Mouse (Mus musculus) neural tube, embryonic 12.5 days (tissue): ENCODE measurements at regions not wholly inside any gene's neighbourhood (a gene's known extent, or its start where the extent isn't known, plus 50 kb on each side); places are given as distances from the start of the nearest gene placed in this dataset.

ENCODE experiments used
- ATAC-seq: fragments of 200-750 bp; cut with Nextera tagmentation; 2 replicates; pipeline ENCODE4 v1.8.0; 2017; ENCODE audit warnings: low read depth, mild to moderate bottlenecking, moderate TSS enrichment, moderate library complexity; ENCODE audit not compliant: low FRiP score
- H3K27ac ChIP-seq: fragments of 300-500 bp; sonication (generic); 2 replicates; pipeline ENCODE4 v1.5.1; 2016
- H3K27me3 ChIP-seq: fragments of 300-500 bp; sonication (generic); replicated peaks from 2 replicates; pipeline ENCODE4 v1.6.1; 2016; ENCODE audit warnings: mild to moderate bottlenecking
- H3K36me3 ChIP-seq: fragments of 300-500 bp; sonication (generic); 2 replicates; pipeline ENCODE4 v1.6.1; 2016; ENCODE audit warnings: mild to moderate bottlenecking
- H3K4me1 ChIP-seq: fragments of 300-500 bp; sonication (generic); 2 replicates; pipeline ENCODE4 v1.6.1; 2016
- H3K4me2 ChIP-seq: fragments of 300-500 bp; sonication (generic); replicated peaks from 2 replicates; pipeline ENCODE4 v1.6.1; 2016; ENCODE audit warnings: mild to moderate bottlenecking
- H3K4me3 ChIP-seq: fragments of 300-500 bp; sonication (generic); 2 replicates; pipeline ENCODE4 v1.5.1; 2016
- H3K9ac ChIP-seq: fragments of 300-500 bp; sonication (generic); 2 replicates; pipeline ENCODE4 v1.6.1; 2016; ENCODE audit warnings: mild to moderate bottlenecking
- H3K9me3 ChIP-seq: fragments of 300-500 bp; sonication (generic); 2 replicates; pipeline ENCODE4 v1.6.1; 2016; ENCODE audit warnings: mild to moderate bottlenecking
- WGBS: fragments of 180-500 bp; shearing (Covaris S2); methylation state at CpG from one replicate; pipeline ENCODE4 v1.1.7; 2016; 5-methylcytosine and 5-hydroxymethylcytosine counted together

- Histone ChIP-seq H3K27ac (no peak overlapping the region), H3K4me3 (no peak overlapping the region), H3K4me1 (no peaks in the 10 kb centered on the region), H3K36me3 (no peaks in the 10 kb centered on the region), H3K4me2 (no peak overlapping the region), H3K9me3 (no peaks in the 10 kb centered on the region), H3K27me3 (no peaks in the 10 kb centered on the region), H3K9ac (no peak overlapping the region)
- no peak for ATAC-seq
- WGBS, result 65% methylated on average over 5 of the region's 5 CpGs
Measured at GRCm38 (mm10) chr2:48519838-48520404, 294.0 kb upstream of the Acvr2a start.

- Histone ChIP-seq H3K4me3 (no peak overlapping the region), H3K9ac (no peak overlapping the region), H3K4me2 (no peak overlapping the region), H3K9me3 (no peaks in the 10 kb centered on the region), H3K36me3 (no peaks in the 10 kb centered on the region), H3K4me1 (no peaks in the 10 kb centered on the region), H3K27me3 (no peaks in the 10 kb centered on the region), H3K27ac (no peak overlapping the region)
- 60% methylated on average over 2 of the region's 2 CpGs for WGBS
- no peak for ATAC-seq
Measured at GRCm38 (mm10) chr2:48520535-48520971, 293.4 kb upstream of the Acvr2a start.

- Histone ChIP-seq H3K27ac (no peak overlapping the region), H3K9ac (no peak overlapping the region), H3K36me3 (no peaks in the 10 kb centered on the region), H3K4me3 (no peak overlapping the region), H3K27me3 (no peaks in the 10 kb centered on the region), H3K9me3 (no peaks in the 10 kb centered on the region), H3K4me1 (peaks cover 13% of the 10 kb centered on the region; the same call in 1 of the 2 replicates), H3K4me2 (no peak overlapping the region)
- WGBS, result 91% methylated on average over 2 of the region's 2 CpGs
- no peak for ATAC-seq
Measured at GRCm38 (mm10) chr2:48535453-48535852, 278.5 kb upstream of the Acvr2a start.

- Histone ChIP-seq H3K4me1 (peaks cover 13% of the 10 kb centered on the region; the same call in 1 of the 2 replicates), H3K27ac (no peak overlapping the region)
- 72% methylated on average over 4 of the region's 4 CpGs for WGBS
Measured at GRCm38 (mm10) chr2:48536930-48537329, 277.0 kb upstream of the Acvr2a start.

GRCm38 (mm10) chr2:48538668-48539341, 275.1 kb upstream of the Acvr2a start:
- Histone ChIP-seq H3K4me3 (peak overlapping the region; percentile 19), H3K4me1 (peaks cover 13% of the 10 kb centered on the region; the same call in 1 of the 2 replicates), H3K27me3 (no peaks in the 10 kb centered on the region), H3K36me3 (no peaks in the 10 kb centered on the region), H3K9ac (no peak overlapping the region), H3K27ac (0 out of 2 replicates have a peak overlapping the region, but pooled peaks have one; percentile 28), H3K9me3 (no peaks in the 10 kb centered on the region), H3K4me2 (peak overlapping the region; percentile 49)
- peak; percentile 92 for ATAC-seq
- 11% methylated on average over 13 of the region's 13 CpGs for WGBS

More at GRCm38 (mm10) chr2:48536930-48537329, 277.0 kb upstream of the Acvr2a start:
- Histone ChIP-seq H3K9me3 (no peaks in the 10 kb centered on the region), H3K27me3 (no peaks in the 10 kb centered on the region), H3K4me3 (no peak overlapping the region), H3K36me3 (no peaks in the 10 kb centered on the region), H3K4me2 (no peak overlapping the region), H3K9ac (no peak overlapping the region)
- no peak for ATAC-seq

- peak overlapping the region; percentile 49; the same call in 1 of the 2 replicates for H3K4me2 ChIP-seq
- no peak overlapping the region for H3K4me3 ChIP-seq
- H3K9ac ChIP-seq, result no peak overlapping the region
- H3K4me1 ChIP-seq, result peaks cover 13% of the 10 kb centered on the region; the same call in 1 of the 2 replicates
- no peak overlapping the region for H3K27ac ChIP-seq
- no peaks in the 10 kb centered on the region for H3K36me3 ChIP-seq
- no peaks in the 10 kb centered on the region for H3K27me3 ChIP-seq
- WGBS, result 56% methylated on average over 4 of the region's 4 CpGs
- no peaks in the 10 kb centered on the region for H3K9me3 ChIP-seq
- no peak for ATAC-seq
Measured at GRCm38 (mm10) chr2:48539465-48540055, 274.3 kb upstream of the Acvr2a start.

- H3K4me1 ChIP-seq, result peaks cover 7% of the 10 kb centered on the region; the same call in 1 of the 2 replicates
- no peak overlapping the region for H3K4me2 ChIP-seq
- no peak overlapping the region for H3K9ac ChIP-seq
- no peaks in the 10 kb centered on the region for H3K27me3 ChIP-seq
- WGBS, result 58% methylated on average over 4 of the region's 4 CpGs
- H3K36me3 ChIP-seq, result no peaks in the 10 kb centered on the region
- no peaks in the 10 kb centered on the region for H3K9me3 ChIP-seq
- H3K4me3 ChIP-seq, result no peak overlapping the region
- ATAC-seq, result no peak
- H3K27ac ChIP-seq, result no peak overlapping the region
Measured at GRCm38 (mm10) chr2:48544377-48544776, 269.5 kb upstream of the Acvr2a start.

DNA sequence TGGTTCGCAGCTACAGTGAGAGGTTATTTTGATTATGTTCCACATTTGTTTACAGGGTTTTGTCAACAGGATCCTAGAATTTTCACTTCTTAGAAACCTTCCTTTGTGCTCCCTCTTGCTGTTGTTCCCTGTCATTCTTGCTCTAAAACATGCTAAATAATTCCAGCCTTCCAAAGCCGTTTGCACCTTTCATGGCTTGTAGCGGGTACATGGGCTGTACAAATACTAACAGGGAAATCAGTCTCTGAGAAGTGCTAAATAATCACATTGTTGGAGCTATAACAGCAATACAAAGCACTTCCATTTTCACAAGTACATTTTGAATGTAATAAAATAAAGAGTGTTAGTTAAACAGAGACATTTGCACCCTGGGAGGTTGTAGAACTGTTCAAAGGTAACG, 268.8 kb upstream of the Acvr2a start:
- no peak overlapping the region for H3K4me3 ChIP-seq
- ATAC-seq, result no peak

GRCm38 (mm10) chr2:48545679-48546078, 268.2 kb upstream of the Acvr2a start:
- H3K27me3 ChIP-seq, result no peaks in the 10 kb centered on the region
- no peak overlapping the region for H3K27ac ChIP-seq
- H3K4me1 ChIP-seq, result no peaks in the 10 kb centered on the region
- WGBS, result 62% methylated on average over 4 of the region's 4 CpGs
- no peak overlapping the region for H3K9ac ChIP-seq
- ATAC-seq, result no peak
- no peaks in the 10 kb centered on the region for H3K9me3 ChIP-seq
- no peak overlapping the region for H3K4me2 ChIP-seq
- H3K4me3 ChIP-seq, result no peak overlapping the region
- H3K36me3 ChIP-seq, result no peaks in the 10 kb centered on the region

More for the DNA sequence above, 268.8 kb upstream of the Acvr2a start:
- Histone ChIP-seq H3K9ac (no peak overlapping the region), H3K9me3 (no peaks in the 10 kb centered on the region), H3K27me3 (no peaks in the 10 kb centered on the region), H3K36me3 (no peaks in the 10 kb centered on the region), H3K27ac (no peak overlapping the region), H3K4me2 (no peak overlapping the region), H3K4me1 (no peaks in the 10 kb centered on the region)
- 80% methylated on average over 4 of the region's 4 CpGs for WGBS

GRCm38 (mm10) chr2:48546194-48546593, 267.7 kb upstream of the Acvr2a start:
- H3K4me1 ChIP-seq, result no peaks in the 10 kb centered on the region
- no peaks in the 10 kb centered on the region for H3K36me3 ChIP-seq
- no peak for ATAC-seq
- H3K9ac ChIP-seq, result no peak overlapping the region
- no peak overlapping the region for H3K4me2 ChIP-seq
- no peak overlapping the region for H3K27ac ChIP-seq
- H3K27me3 ChIP-seq, result no peaks in the 10 kb centered on the region
- H3K4me3 ChIP-seq, result no peak overlapping the region
- no peaks in the 10 kb centered on the region for H3K9me3 ChIP-seq
- WGBS, result 88% methylated on average over 4 of the region's 4 CpGs

DNA sequence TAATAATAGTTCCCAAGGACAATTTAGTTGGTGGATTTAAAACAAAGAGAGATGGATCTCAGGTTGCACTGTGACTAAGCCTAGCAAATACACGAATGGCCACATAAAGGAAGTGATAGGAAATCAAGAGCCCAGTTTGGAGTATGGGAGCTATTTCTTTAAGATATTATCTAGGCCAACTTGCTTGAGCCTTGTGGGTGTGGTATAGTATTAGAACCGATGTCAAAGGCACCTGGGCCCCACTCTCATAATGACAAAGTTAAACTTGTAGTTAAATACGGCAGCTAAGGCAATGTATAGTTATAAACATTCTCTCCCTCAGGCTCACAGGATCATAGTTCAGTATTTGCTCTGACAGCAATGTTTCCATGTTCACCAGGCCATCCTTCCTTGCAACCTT, 257.3 kb upstream of the Acvr2a start:
- no peak overlapping the region for H3K9ac ChIP-seq

GRCm38 (mm10) chr2:48557123-48557522, 256.8 kb upstream of the Acvr2a start:
- H3K36me3 ChIP-seq, result no peaks in the 10 kb centered on the region
- H3K4me3 ChIP-seq, result no peak overlapping the region
- no peak for ATAC-seq
- H3K27me3 ChIP-seq, result no peaks in the 10 kb centered on the region
- H3K9me3 ChIP-seq, result no peaks in the 10 kb centered on the region
- no peaks in the 10 kb centered on the region for H3K4me1 ChIP-seq
- H3K27ac ChIP-seq, result no peak overlapping the region
- no peak overlapping the region for H3K9ac ChIP-seq
- no peak overlapping the region for H3K4me2 ChIP-seq

More for the DNA sequence above, 257.3 kb upstream of the Acvr2a start:
- H3K9me3 ChIP-seq, result no peaks in the 10 kb centered on the region
- H3K27ac ChIP-seq, result no peak overlapping the region
- H3K36me3 ChIP-seq, result no peaks in the 10 kb centered on the region
- no peaks in the 10 kb centered on the region for H3K4me1 ChIP-seq
- no peak overlapping the region for H3K4me3 ChIP-seq
- WGBS, result 79% methylated on average over 3 of the region's 3 CpGs
- no peak overlapping the region for H3K4me2 ChIP-seq
- ATAC-seq, result no peak
- no peaks in the 10 kb centered on the region for H3K27me3 ChIP-seq
